Mouse (Mus musculus) spleen, postnatal 0 days (tissue): ENCODE results near the gene Olfr1241. TPM values are rescaled to one million over a fixed set of nuclear protein-coding genes. Genes with fewer than 3 reads are reported as not detected.

Experiments used
- polyA plus RNA-seq: library from polyadenylated mRNA; unstranded; fragments of >200 nt; fragmentation: Nextera tagmentation; extraction: Ambion mirVana; gene quantifications from 2 replicates; pipeline ENCODE4 v1.2.1, GENCODE M21; 2015

Olfr1241 gene
- polyA plus RNA-seq: not detected in 2 replicates

DNA sequence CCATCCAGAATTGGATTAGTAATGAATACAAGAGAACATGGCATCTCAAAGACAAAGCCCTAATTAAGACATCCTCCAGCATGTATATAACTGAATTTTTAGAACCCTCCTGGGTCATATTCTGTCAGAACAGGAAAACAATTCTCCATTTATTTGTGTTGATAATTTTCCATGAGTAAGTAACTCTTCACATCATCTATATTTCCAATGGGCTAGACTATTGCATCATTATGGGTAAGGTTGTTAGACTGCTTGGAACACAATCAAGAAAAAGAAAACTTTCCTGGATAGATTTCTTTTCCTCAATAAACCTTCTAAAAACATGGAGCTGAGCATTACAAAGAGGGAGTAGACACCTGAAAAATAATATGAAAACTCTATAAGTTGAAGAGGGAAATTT is at the start of gene Olfr1241:
Olfr1241 (minus strand) TSS at position 101 of the 400 bp plus-strand sequence.

DNA sequence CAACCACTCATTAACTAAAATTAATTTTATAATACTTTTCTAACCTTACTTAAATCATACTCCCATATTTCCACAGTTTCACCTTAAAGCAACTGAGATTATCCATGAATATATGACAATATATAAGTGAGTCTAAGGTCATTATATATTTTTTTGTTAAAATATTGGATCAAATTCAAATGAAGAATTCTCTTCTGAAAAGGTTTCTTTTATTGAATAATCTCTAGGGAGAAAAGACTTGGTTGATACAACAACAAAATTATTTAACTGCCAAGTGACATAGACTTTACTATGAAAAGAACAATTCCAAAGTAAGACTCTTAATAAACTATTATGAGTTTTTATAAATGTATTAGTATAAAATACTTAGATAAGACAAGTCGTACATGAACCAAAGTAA is 44.5 kb upstream of the Olfr1241 start, which contains the start of gene Olfr1243:
Olfr1243 (minus strand) TSS at position 101 of the 400 bp plus-strand sequence.

DNA sequence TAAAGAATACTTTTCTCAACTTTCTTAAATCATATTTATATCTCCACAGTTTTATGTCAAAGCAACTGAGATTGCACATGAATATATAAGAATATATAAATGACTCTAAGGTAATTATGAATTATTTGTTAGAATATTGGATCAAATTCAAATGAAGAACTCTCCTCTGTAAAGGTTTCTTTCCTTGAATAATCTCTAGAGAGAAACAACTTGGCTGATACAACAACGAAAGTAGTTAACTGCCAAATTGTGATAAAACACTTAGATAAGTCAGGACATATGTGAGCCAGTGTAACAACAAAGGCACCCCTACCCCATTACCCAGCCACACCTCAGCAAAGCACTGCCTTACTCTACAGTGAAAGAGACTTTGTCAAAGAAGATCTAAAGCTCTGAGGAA is 11.3 kb upstream of the Olfr1241 start, which contains the start of gene Olfr1242:
Olfr1242 (minus strand) TSS at position 101 of the 400 bp plus-strand sequence.

DNA sequence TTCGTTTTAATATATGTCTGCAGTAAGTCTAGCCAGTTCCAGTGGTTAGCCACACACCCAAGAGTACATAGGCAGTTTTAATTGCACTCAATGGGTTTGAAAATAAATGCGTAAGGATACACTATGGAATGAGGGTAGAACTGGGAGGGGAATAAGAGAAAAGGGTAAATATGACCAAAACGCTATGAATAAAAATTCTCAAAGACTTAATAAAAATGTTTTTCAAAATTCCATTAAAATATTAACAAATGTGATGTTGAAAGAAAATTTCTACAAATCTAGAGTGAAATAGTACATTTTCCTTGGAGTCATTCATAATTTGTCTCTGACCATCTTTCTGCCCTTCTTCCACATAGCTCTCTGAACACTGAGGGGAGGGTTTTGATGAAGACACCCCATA is 44.0 kb downstream of the Olfr1241 start, which contains the start of gene Olfr1240:
Olfr1240 (minus strand) TSS at position 101 of the 400 bp plus-strand sequence.

Other genes starting within 250 kb of the Olfr1241 start
- not detected in 2 replicates for gene Olfr1228, start 233.1 kb downstream of the Olfr1241 start, polyA plus RNA-seq
- gene Olfr1229, start 199.1 kb downstream of the Olfr1241 start, polyA plus RNA-seq: not detected in 2 replicates
- not detected in 2 replicates for gene Olfr1230, start 189.9 kb downstream of the Olfr1241 start, polyA plus RNA-seq
- not detected in 2 replicates for gene Olfr1231, start 180.1 kb downstream of the Olfr1241 start, polyA plus RNA-seq
- gene Olfr1232, start 157.5 kb downstream of the Olfr1241 start, polyA plus RNA-seq: not detected in 2 replicates
- not detected in 2 replicates for gene Olfr1233, start 144.7 kb downstream of the Olfr1241 start, polyA plus RNA-seq
- gene Olfr1234, start 122.3 kb downstream of the Olfr1241 start, polyA plus RNA-seq: not detected in 2 replicates
- gene Olfr1238, start 77.5 kb downstream of the Olfr1241 start, polyA plus RNA-seq: not detected in 2 replicates
- gene Olfr1239, start 66.7 kb downstream of the Olfr1241 start, polyA plus RNA-seq: not detected in 2 replicates
- not detected in 2 replicates for gene Olfr1240, start 44.1 kb downstream of the Olfr1241 start, polyA plus RNA-seq
- gene Olfr1242, start 11.2 kb upstream of the Olfr1241 start, polyA plus RNA-seq: not detected in 2 replicates
- gene Olfr1243, start 44.4 kb upstream of the Olfr1241 start, polyA plus RNA-seq: not detected in 2 replicates
- not detected in 2 replicates for gene Olfr1245, start 91.3 kb upstream of the Olfr1241 start, polyA plus RNA-seq
- gene Olfr1246, start 106.0 kb upstream of the Olfr1241 start, polyA plus RNA-seq: not detected in 2 replicates
- not detected in 2 replicates for gene Olfr1247, start 127.0 kb upstream of the Olfr1241 start, polyA plus RNA-seq
- gene Olfr1248, start 131.1 kb upstream of the Olfr1241 start, polyA plus RNA-seq: not detected in 2 replicates
- not detected in 2 replicates for gene Olfr1249, start 147.9 kb upstream of the Olfr1241 start, polyA plus RNA-seq
- not detected in 2 replicates for gene Olfr1250, start 174.3 kb upstream of the Olfr1241 start, polyA plus RNA-seq
- gene Olfr1251, start 184.8 kb upstream of the Olfr1241 start, polyA plus RNA-seq: not detected in 2 replicates
- not detected in 2 replicates for gene Olfr1252, start 237.9 kb upstream of the Olfr1241 start, polyA plus RNA-seq